Mouse (Mus musculus): ENCODE data around the gene Tgfbi. TPM values are rescaled to one million over a fixed set of nuclear protein-coding genes. Genes with fewer than 3 reads are reported as not detected.

Tgfbi gene
- total RNA-seq, 2 experiments from 2014 or later, result 18.6 to 21.2 TPM

DNA sequence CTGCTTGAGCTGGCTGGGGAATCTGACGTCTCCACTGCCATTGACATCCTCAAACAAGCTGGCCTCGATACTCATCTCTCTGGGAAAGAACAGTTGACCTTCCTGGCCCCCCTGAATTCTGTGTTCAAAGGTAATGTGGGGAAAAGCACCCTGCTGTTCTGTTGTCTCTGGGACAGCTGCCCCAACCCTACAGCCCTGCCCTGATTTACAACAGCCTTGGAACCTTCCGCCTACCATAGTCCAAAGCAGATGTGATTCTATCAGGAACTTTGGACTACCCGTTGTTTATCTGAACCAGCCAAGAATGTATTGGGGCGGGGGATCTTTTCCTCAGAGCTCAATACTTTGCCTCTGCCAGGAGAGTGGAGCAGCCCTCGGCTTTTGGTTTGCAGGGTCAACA is 21.2 kb downstream of the Tgfbi start:
- intact Hi-C loops (cut with DNase I), result no loop called here

DNA sequence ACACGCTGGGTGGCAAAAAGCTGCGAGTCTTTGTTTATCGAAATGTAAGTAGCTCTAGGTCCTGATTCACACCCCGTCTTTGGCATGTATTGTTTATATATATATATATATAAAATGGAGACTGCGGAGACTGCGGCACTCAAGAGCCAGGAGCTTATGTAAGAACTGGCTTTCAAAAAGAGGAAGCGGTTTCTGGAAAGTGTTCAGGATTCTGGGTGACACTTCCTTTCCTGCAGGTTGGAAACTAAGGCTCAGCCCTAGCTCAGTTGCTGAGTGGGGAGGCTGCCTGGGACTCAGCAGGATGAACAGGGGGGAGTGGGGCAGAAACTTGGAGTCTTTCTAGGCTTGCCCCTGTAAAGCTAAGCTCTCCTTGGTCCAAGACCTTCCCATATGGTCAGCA is 22.0 kb downstream of the Tgfbi start:
- no peak for DNase-seq

More for the DNA sequence above, 21.2 kb downstream of the Tgfbi start:
- DNase-seq, result no peak

DNA sequence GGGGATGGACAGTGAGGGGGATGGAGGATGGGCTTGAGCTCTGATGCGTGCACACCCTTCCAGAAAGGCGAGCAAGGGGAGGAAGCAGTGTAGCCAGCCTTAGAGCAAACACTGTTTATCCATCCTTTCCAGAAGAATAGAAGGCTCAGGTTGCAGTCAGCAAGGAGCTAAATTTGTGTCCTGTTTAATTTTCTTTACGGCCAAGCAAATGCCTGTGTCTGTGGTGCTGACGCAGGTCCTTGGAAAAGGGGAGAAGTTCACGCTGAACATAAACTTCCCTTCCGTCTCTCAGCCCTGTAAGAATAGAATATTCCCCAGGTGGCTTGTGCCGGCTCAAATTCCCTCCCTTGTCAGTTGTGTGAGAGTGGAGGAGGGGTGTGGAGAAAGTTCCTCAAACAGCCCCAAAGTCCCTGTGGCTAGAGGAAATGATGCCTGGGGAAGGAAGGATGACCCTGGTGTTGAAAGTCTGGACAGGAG is 24.9 kb downstream of the Tgfbi start:
- DNase-seq, result no peak

More for the DNA sequence above, 22.0 kb downstream of the Tgfbi start:
- intact Hi-C loops (cut with DNase I), result no loop called here

GRCm38 (mm10) chr13:56634920-56635319 is 25.6 kb downstream of the Tgfbi start:
- intact Hi-C loops (cut with DNase I), result no loop called here
- DNase-seq, result peak; percentile 62 to 63

More for the DNA sequence above, 24.9 kb downstream of the Tgfbi start:
- intact Hi-C loops (cut with DNase I), result no loop called here

GRCm38 (mm10) chr13:56637027-56637426 is 27.7 kb downstream of the Tgfbi start:
- intact Hi-C loops (cut with DNase I), result no loop called here

DNA sequence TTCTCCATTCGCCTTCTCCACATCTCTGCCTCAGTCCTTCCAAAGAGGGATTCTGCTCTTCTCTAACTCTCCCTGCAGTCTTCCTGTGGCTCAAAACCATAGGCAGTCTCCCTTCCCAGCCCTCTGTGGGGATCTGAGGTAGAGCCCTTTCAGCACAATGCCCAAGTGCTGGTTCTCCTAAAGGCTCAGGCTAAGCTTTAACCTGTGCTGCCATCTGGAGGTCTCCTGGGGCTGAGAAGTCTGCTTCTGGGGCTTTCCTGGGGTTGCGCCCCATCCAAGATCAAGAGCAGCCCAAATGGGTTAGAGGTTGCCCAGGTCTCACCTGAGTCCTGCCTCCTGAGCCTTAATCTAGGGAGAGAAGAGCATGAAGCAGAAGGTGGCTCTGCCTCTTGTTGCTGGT is 32.4 kb downstream of the Tgfbi start:
- intact Hi-C loops (cut with DNase I), result loop anchor here (1.0 to 5.0 kb wide), 3 partner anchors 64 to 164 kb away; no protein-coding TSS in a partner anchor
- peak; percentile 45 to 60 for DNase-seq

More at GRCm38 (mm10) chr13:56637027-56637426, 27.7 kb downstream of the Tgfbi start:
- DNase-seq, result no peak

DNA sequence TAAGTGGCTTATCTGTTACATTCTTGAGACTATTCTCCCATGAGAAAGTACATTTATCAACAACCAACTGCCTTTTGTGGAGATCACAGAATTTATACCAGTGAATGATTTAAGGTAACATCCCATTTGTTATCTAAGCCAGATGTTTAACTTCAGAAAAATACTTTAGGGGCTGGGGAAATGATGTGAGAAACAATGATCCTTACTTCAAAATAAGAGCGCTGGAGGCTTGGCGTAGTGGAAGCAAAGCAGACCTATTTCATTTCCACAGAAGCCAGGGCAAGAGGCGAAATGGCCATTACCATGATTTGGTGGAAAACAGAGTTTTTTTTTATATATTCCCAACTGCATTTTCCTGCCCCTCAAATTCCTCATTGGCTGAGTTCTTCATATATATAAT is 34.7 kb downstream of the Tgfbi start:
- DNase-seq, result no peak
- intact Hi-C loops (cut with DNase I), result loop anchor here (5.0 kb wide), 2 partner anchors 67 to 167 kb away; no protein-coding TSS in a partner anchor

DNA sequence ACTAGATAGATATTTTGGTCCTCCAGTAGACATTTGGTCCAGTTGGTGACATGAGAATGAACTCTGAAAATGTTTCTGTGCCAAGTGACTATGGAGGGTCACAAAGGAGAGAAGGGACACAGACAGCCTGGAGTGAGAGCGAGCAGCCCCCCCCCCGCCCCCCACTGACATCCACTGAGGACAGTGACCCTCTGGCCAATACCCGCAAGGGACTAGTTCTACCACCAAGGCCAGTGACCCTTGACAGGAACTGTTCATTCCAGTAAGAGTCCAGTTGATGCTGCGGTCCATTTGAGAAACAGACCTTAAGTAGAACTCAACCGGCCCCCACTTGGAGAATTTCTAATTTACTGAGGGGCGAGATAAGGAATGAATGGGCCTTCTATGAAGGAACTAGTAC is 36.4 kb downstream of the Tgfbi start:
- intact Hi-C loops (cut with DNase I), result no loop called here
- DNase-seq, result no peak

- peak; percentile 70 to 77 for DNase-seq
These were observed 38.5 kb downstream of the Tgfbi start for GRCm38 (mm10) chr13:56647597-56648405.

DNA sequence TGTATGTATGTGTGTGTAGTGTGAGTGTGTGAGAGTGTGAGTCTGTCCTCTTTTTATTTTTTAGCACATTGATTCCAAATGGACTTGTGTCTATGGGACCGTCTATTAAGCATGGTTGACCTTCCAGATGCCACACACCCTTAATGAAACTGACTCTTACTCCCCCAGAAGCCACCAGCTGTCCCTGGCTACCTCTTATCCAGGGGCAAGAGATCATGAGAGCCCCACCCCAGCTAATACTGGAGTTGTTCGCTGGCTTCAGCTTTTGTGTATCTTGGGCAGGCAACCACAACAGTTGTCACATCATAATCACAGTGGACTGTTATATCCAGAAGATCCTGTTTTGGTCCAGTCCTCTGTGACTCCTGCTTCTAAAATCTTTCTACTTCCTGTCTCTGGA is 40.7 kb downstream of the Tgfbi start:
- DNase-seq, result no peak
- intact Hi-C loops (cut with DNase I), result no loop called here

More at GRCm38 (mm10) chr13:56647597-56648405, 38.5 kb downstream of the Tgfbi start:
- intact Hi-C loops (cut with DNase I), result no loop called here

- no peak for DNase-seq
- intact Hi-C loops (cut with DNase I), result no loop called here
These were observed 43.1 kb downstream of the Tgfbi start for GRCm38 (mm10) chr13:56652381-56652780.

- intact Hi-C loops (cut with DNase I), result no loop called here
These were observed 44.9 kb downstream of the Tgfbi start for GRCm38 (mm10) chr13:56654176-56654575.

DNA sequence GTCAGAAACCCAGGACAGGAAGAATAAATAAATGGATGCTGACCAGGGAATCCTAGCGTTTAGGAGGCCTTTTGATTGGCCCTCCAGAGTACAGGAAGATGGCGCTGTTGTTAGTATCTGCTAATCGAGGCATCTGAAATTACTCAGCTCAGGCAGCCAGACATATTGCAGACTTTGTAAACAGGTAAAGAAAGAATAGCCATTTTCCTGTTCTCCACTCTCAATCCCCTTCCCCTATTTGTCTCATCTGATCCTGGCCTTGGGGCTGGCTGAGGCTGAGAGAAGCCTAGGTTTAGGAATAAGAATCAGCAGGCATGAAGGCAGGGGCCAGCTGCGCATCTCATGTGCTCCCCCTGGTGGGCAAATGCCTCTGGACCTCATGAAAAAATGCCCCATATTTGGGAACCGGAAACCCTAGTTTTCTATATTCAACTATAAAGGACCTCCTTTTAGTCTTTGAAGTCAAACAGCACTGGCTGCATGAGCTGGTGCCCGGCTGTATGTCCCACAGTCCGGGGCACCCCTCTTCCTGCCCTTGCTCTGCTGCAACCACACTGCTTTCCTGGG is 48.7 kb downstream of the Tgfbi start:
- DNase-seq, result peak; percentile 84 to 90

More at GRCm38 (mm10) chr13:56654176-56654575, 44.9 kb downstream of the Tgfbi start:
- DNase-seq, result no peak

DNA sequence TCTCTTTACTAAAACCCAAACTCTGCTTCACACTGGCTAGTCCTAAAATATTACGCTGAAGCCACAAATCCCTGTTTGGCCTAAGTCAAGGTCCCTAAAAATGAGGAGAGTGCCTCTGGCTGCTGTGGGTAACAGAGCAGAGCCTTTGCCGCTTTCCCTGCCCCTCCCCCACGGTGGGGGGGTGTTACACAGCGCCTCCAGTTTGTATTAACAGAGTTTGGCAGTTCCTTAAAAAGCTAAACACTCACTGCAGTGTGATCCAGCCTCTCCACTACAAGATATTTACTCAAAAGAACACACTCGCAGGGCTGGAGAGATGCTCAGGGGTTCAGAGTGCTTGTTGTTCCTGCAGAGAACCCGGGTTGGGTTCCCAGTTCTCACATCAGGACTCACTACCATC is 49.6 kb downstream of the Tgfbi start:
- no peak for DNase-seq

More for the DNA sequence above, 48.7 kb downstream of the Tgfbi start:
- intact Hi-C loops (cut with DNase I), result loop anchor here (1.0 to 2.0 kb wide), 4 partner anchors 77 to 183 kb away; no protein-coding TSS in a partner anchor

DNA sequence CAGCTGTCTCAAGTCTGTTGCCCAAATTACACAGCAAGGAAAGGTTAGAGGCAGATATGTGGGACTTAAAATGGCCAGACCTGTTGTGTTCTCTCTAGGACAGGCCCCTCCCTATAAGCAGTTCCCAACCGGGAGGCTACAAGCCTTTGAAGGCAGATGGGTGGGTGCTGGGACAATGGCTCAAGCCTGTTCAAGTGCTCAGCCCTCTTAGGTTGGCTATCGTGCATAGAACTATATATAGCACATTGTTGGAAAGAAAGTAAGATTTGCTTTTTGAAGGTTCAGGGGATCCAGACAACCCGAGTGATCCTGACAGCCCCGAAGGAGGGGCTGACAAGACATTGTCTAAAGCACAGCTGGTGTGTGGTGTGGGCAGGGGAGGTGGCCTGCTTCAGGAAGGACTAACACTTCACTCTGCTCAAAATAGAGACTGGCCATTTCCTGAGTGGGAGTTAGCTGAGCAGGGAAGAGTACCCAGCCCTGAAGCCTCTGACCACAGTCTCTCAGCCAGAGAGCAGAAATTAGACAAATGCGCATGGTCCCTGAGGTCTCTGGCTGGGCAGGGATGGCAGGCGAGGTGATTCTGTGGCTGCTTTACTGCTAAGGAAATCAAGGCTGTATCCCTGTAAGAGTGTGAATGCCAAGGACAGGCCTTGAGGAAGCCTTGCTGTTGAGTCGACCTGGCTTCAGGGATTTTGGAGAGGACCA is 52.7 kb downstream of the Tgfbi start:
- peak; percentile 45 to 53 for DNase-seq
- intact Hi-C loops (cut with DNase I), result loop anchor here (2.0 kb wide), 1 partner anchor 37 kb away; no protein-coding TSS in a partner anchor

More for the DNA sequence above, 49.6 kb downstream of the Tgfbi start:
- intact Hi-C loops (cut with DNase I), result loop anchor here (1.0 to 2.0 kb wide), 4 partner anchors 76 to 184 kb away; no protein-coding TSS in a partner anchor

DNA sequence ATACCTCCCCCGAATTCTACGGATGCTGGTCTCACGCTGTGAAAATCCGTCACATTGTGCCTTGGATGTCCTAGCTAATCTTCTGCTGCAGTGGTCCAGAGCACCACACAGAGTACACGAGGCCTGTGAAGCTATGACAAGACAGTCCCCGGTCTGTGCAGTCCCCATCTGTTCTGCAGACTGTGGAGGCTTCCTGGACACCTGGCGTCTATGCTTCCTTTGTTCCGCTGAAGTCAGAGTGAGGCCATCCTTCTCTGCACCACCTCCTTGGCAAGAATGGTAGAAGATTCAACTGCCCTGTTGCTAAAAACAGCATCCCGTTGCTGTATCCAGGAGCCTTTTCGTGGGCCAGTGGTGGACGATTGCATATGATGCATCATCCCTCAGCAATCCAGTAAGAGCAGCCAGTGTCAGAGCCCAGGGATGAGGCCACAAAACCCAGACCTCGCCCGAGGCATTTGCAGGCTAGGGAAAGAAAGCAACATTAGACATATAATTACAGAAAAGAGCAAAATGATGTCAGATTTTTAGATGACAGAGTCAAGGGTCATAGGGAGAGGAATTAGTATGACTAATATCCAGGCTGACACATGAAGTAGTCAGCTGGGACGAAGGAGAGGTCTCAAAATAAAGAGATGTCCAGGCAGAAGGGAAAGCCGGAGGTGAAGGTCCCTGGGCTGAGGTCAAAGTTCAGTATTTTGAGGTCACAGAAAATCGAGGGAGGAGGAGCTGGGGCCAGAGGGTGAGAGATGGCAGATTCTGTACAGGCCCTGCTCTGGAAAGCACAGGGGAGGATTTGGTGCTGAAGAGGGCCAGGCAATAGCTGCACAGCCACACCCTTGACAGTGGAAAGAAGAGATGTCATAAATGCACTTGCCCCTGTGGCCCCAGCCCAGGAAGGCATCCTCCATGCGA is 55.2 kb downstream of the Tgfbi start:
- intact Hi-C loops (cut with DNase I), result no loop called here
- peak in 1 of 2 experiments; percentile 29 for DNase-seq

GRCm38 (mm10) chr13:56671206-56671605 is 61.9 kb downstream of the Tgfbi start:
- intact Hi-C loops (cut with DNase I), result no loop called here

GRCm38 (mm10) chr13:56677731-56678130 is 68.4 kb downstream of the Tgfbi start:
- no peak for DNase-seq
- intact Hi-C loops (cut with DNase I), result no loop called here

More at GRCm38 (mm10) chr13:56671206-56671605, 61.9 kb downstream of the Tgfbi start:
- peak; percentile 57 to 66 for DNase-seq

DNA sequence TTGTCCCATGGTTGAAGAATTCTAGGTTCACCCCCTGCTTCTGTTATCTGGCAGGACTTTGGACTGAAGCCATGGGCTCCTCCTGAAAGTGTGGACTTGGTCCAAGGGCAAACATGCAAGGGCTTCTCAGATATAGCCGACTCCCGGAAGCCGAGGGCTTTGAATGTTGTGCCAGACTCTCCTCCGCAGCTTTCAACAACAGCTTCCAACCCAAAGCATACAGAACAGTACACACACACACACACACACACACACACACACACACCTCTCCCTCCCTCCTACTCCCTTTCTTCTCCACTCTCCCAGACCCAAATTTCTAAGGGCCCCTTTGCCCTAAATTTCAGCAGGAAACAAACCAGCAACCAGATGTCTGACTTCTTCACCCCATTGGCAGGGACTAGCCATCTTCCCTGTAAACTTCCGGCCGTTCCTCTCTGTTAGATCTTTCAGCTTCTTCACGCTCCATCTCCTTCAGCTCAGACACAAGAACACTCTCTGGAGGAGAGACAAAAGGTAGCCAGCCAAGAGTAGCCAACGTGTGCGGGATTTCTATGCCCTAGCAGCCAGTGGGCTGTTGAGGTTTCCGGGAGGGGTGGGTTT is 69.0 kb downstream of the Tgfbi start:
- DNase-seq, result peak; percentile 67 to 72
- intact Hi-C loops (cut with DNase I), result no loop called here
